Mouse (Mus musculus) forebrain, embryonic 13.5 days (tissue): Measurements from ENCODE around the gene Teddm1b. TPM values are rescaled to one million over a fixed set of nuclear protein-coding genes. Genes with fewer than 3 reads are reported as not detected.

Experiments used
- ATAC-seq: fragments of 200-750 bp; cut with Nextera tagmentation; 2 replicates; pipeline ENCODE4 v1.8.0; 2017
- H3K27ac ChIP-seq: fragments of 300-500 bp; sonication (generic); 2 replicates; pipeline ENCODE4 v1.5.1; 2015; ENCODE audit warnings: inconsistent platforms, mild to moderate bottlenecking, moderate library complexity
- H3K27me3 ChIP-seq: fragments of 300-500 bp; sonication (generic); 2 replicates; pipeline ENCODE4 v1.6.1; 2015; ENCODE audit warnings: mild to moderate bottlenecking, inconsistent platforms
- H3K36me3 ChIP-seq: fragments of 300-500 bp; sonication (generic); 2 replicates; pipeline ENCODE4 v1.6.1; 2015; ENCODE audit warnings: mild to moderate bottlenecking, inconsistent platforms; ENCODE audit not compliant: poor library complexity, severe bottlenecking
- H3K4me1 ChIP-seq: fragments of 300-500 bp; sonication (generic); 2 replicates; pipeline ENCODE4 v1.6.1; 2015; ENCODE audit warnings: inconsistent platforms
- H3K4me2 ChIP-seq: fragments of 300-500 bp; sonication (generic); 2 replicates; pipeline ENCODE4 v1.6.1; 2015; ENCODE audit warnings: inconsistent platforms, mild to moderate bottlenecking, moderate library complexity
- H3K4me3 ChIP-seq: fragments of 300-500 bp; sonication (generic); 2 replicates; pipeline ENCODE4 v1.5.1; 2015; ENCODE audit warnings: mild to moderate bottlenecking, inconsistent platforms
- H3K9ac ChIP-seq: fragments of 300-500 bp; sonication (generic); 2 replicates; pipeline ENCODE4 v1.6.1; 2015; ENCODE audit warnings: mild to moderate bottlenecking, inconsistent platforms
- H3K9me3 ChIP-seq: fragments of 300-500 bp; sonication (generic); replicated peaks from 2 replicates; pipeline ENCODE4 v1.6.1; 2016; ENCODE audit warnings: inconsistent platforms
- WGBS: fragments of 180-500 bp; shearing (Covaris S2); methylation state at CpG from one replicate; pipeline ENCODE4 v1.1.7; 2015; 5-methylcytosine and 5-hydroxymethylcytosine counted together
- microRNA-seq: library from miRNA; unstranded; fragments of <30 nt; microRNA quantifications from one replicate; pipeline ENCODE4, GENCODE M21; 2016
- polyA plus RNA-seq: library from polyadenylated mRNA; unstranded; fragments of >200 nt; fragmentation: Nextera tagmentation; extraction: Ambion mirVana; gene quantifications from 2 replicates; pipeline ENCODE4 v1.2.1, GENCODE M21; 2015

Gene Teddm1b
- polyA plus RNA-seq, 1 experiment from 2014 or later: 1.3 TPM

DNA sequence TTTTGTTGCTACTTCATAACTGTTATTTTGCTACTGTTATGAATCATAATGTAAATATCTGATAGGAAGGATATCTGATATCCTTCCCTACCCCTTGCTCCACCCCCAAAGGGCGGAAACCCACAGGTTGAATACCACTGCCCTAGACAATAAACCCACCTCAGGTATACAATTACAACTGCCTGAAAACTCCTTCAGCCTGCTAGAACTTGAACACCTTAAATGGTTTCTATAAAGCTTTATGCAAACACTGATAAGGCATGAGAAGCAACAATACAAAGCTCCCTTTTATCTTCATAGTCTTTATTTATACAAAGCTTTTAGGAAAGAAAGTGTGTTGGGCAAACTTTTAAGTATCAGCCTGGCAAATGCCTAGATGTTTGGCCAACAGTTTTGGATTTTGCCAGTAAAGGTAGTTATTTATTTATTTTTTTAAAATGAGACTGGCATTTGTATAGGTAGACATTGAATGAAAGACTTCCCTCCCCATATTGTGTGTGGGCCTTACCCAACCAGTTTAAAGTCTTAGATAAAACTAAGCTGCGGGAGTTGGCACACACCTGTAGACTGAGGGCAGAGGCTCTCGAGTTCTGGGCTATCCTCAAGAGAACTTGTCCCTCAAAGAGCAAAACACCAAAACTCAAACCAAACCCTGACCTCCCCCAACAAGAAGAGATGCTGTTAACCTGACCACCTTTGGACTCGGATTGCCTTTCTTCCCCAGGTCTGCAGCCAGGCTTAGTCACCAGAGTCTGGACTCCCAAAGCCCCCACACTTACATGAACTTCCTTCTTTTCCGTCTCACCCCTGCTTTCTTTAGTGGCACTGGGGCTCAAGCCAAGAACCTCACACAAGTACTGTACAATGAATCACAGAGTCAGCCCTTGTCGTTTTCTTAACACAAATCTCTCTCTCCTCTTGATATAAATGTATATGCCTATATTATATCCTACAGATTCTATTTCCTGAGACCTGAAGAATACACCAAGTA lies 50.5 kb downstream of the Teddm1b start:
- WGBS: 81% methylated on average over 6 of the region's 6 CpGs
- no peaks in the 10 kb centered on the region for H3K9me3 ChIP-seq
- H3K27me3 ChIP-seq: no peaks in the 10 kb centered on the region
- no peaks in the 10 kb centered on the region for H3K36me3 ChIP-seq
- H3K27ac ChIP-seq: no peak overlapping the region
- H3K4me2 ChIP-seq: no peak overlapping the region
- no peaks in the 10 kb centered on the region for H3K4me1 ChIP-seq
- no peak overlapping the region for H3K4me3 ChIP-seq
- no peak for ATAC-seq
- H3K9ac ChIP-seq: no peak overlapping the region

Small RNAs within 50 kb of the gene (microRNA-seq; reads per million reads assigned to microRNA genes)
- 24.9 reads per million, percentile 34 among the genes with 10 or more reads in this experiment for gene Mir8114

Other genes with a start within 250 kb of the Teddm1b start
- 14.6 and 17.7 TPM in 2 replicates for gene Rgs8, start 221.3 kb upstream of the Teddm1b start, polyA plus RNA-seq
- gene Rgs16, start 134.0 kb upstream of the Teddm1b start, polyA plus RNA-seq: 38.5 and 43.7 TPM in 2 replicates
- 38.1 and 41.9 TPM in 2 replicates for gene Rnasel, start 124.9 kb upstream of the Teddm1b start, polyA plus RNA-seq
- gene Rgsl1, start 30.2 kb upstream of the Teddm1b start, polyA plus RNA-seq: 0.05 and 0.19 TPM in 2 replicates
- gene Teddm1a, start 17.4 kb downstream of the Teddm1b start, polyA plus RNA-seq: 0.15 TPM in 1 of 2 replicates, not detected in the other
- gene Glul, start 25.6 kb downstream of the Teddm1b start, polyA plus RNA-seq: 106 and 121 TPM in 2 replicates
- gene Teddm2, start 25.9 kb downstream of the Teddm1b start, polyA plus RNA-seq: 1.0 and 1.3 TPM in 2 replicates